In the genomic region with DNA sequence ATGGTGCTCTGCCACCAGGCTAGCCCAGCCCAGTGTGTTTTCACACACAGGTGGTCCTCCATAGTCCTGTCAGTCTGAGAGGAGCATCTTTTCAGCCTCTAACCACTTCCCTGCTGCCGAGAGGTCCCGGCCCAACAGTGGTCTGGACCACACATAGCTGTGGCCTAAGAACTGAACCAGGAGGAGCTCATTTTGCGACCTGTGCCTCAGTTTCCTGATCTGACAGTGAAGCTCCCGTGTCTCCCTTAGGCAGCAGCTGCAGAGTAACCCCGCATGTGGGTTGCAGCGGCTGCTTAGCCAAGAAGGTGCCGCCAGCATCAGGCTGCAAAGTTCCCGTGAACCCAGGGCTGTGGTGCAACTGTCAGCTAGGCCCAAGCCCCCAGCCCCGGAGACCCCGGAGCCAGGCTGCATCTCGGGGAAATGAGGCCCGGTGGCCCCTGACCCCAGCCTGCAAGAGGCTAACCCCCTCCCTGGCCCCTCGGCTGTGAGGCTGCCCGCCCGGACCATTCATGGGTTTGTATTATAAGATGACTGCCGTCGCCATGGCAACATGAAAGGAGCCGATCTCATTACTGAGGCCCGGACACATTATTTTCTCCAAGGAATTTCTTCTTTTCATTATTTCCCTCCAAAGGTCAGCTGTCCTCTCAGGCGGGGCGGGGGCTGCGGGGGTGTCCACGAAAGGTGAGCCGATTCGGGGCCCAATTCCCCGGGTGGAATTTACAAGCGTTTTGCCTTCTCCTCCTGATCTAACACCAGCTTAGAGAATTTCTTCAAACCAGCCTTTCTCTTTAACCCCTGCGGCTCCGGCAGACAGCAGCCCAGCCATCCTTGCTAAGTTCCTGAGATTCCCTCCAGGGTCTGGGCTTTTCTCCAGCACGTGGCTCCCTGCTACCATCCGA, we compare ENCODE assay signal across 8 mouse cellular contexts.
A peak's percentile ranks its signal among the peaks of the same experiment; 100 is the strongest.
DNase-seq lines count a peak whose midpoint lies in the region; ATAC-seq and TF ChIP-seq lines count a peak whose summit lies in the region.

No protein-coding gene starts in this region.

- H3K36me3 ChIP-seq in forebrain, postnatal 0 days (ENCODE audit: insufficient read depth): no peaks in the 10 kb centered on the region
- H3K36me3 ChIP-seq in neural tube, embryonic 11.5 days (ENCODE audit: control insufficient read depth, insufficient read depth, low read length): no peaks in the 10 kb centered on the region

- intact Hi-C loops in gastrocnemius, adult 2 months (cut with DNase I): no loop called here
- intact Hi-C loops in gastrocnemius, postnatal 36 days (cut with DNase I): no loop called here

- peak overlapping the region; percentile 26; the same call in 1 of the 2 replicates for H3K4me3 ChIP-seq in gastrocnemius, adult 2 months
- H3K4me3 ChIP-seq in forebrain, postnatal 0 days (ENCODE audit: low read depth, low read length): peak overlapping the region; percentile 36
- H3K4me3 ChIP-seq in neural tube, embryonic 11.5 days (ENCODE audit: low read depth, low read length): peak overlapping the region; percentile 14

- H3K9ac ChIP-seq in forebrain, postnatal 0 days: peak overlapping the region; percentile 61
- peak overlapping the region; percentile 33 for H3K9ac ChIP-seq in neural tube, embryonic 11.5 days (ENCODE audit: low read length)

- H3K4me2 ChIP-seq in forebrain, postnatal 0 days (ENCODE audit: low read depth): peak overlapping the region; percentile 60
- peak overlapping the region; percentile 38 for H3K4me2 ChIP-seq in neural tube, embryonic 11.5 days (ENCODE audit: low read depth)

- TF ChIP-seq CTCF in gastrocnemius, adult 2 months (IDR thresholded peaks at IDR 0.05): no peak
- TF ChIP-seq CTCF in forebrain, postnatal 0 days (IDR thresholded peaks at IDR 0.05; ENCODE audit: low read depth): no peak

- no peak overlapping the region for H3K27ac ChIP-seq in gastrocnemius, adult 2 months
- H3K27ac ChIP-seq in forebrain, postnatal 0 days (ENCODE audit: low read depth, low read length): peak overlapping the region; percentile 87
- H3K27ac ChIP-seq in neural tube, embryonic 11.5 days (ENCODE audit: low read depth, low read length): peak overlapping the region; percentile 80

- no peak for DNase-seq in gastrocnemius, adult 2 months
- no peak for DNase-seq in gastrocnemius, postnatal 36 days
- DNase-seq in ES-CJ7 (ENCODE audit: low read depth, low spot score) (peak; percentile 27), MN1 (ENCODE audit: low spot score) (no peak)
- peak; percentile 85 for DNase-seq in forebrain, postnatal 0 days
- DNase-seq in layer of hippocampus, postnatal 14 days (ENCODE audit: low spot score in 2 of 2): peak; percentile 60 to 65
- DNase-seq in neural tube, embryonic 11.5 days (ENCODE audit: low spot score): peak; percentile 87
- DNase-seq in adrenal gland, adult 2 months: no peak

- ATAC-seq in forebrain, postnatal 0 days: peak; percentile 72
- peak; percentile 40 for ATAC-seq in neural tube, embryonic 11.5 days (ENCODE audit: insufficient read depth, low FRiP score, low TSS enrichment)

- peaks cover 19% of the 10 kb centered on the region; the same call in 1 of the 2 replicates for H3K4me1 ChIP-seq in forebrain, postnatal 0 days (ENCODE audit: insufficient read depth)
- peaks cover 46% of the 10 kb centered on the region for H3K4me1 ChIP-seq in neural tube, embryonic 11.5 days (ENCODE audit: control insufficient read depth, insufficient read depth, low read length)

- WGBS in forebrain, postnatal 0 days: 3% methylated on average over 31 of the region's 31 CpGs
- WGBS in neural tube, embryonic 11.5 days: 1% methylated on average over 31 of the region's 31 CpGs

- H3K27me3 ChIP-seq in forebrain, postnatal 0 days (ENCODE audit: insufficient read depth, low read length): no peaks in the 10 kb centered on the region
- no peaks in the 10 kb centered on the region for H3K27me3 ChIP-seq in neural tube, embryonic 11.5 days (ENCODE audit: control insufficient read depth, insufficient read depth, low read length)

- no peaks in the 10 kb centered on the region for H3K9me3 ChIP-seq in forebrain, postnatal 0 days (ENCODE audit: low read length)
- no peaks in the 10 kb centered on the region for H3K9me3 ChIP-seq in neural tube, embryonic 11.5 days (ENCODE audit: control insufficient read depth, low read length)

Comparison
In these comparisons a context has a peak if more than half of its experiments do, and no peak if none do; other contexts are left out.
1. DNase-seq: peak in ES-CJ7 (single experiment), forebrain, postnatal 0 days (single experiment), layer of hippocampus, postnatal 14 days (2 of 2) and neural tube, embryonic 11.5 days (single experiment); none in gastrocnemius, adult 2 months (single experiment), gastrocnemius, postnatal 36 days (0 of 2), MN1 (single experiment) and adrenal gland, adult 2 months (single experiment).
2. Peak in every context shown above with its lines, with median percentiles within 50 percentile points of each other: H3K4me3 ChIP-seq.